Mouse (Mus musculus) CH12.LX (cell line): ENCODE results near the gene Emp1. TPM values are rescaled to one million over a fixed set of nuclear protein-coding genes. Genes with fewer than 3 reads are reported as not detected.
A peak's percentile ranks its signal among the peaks of the same experiment; 100 is the strongest.

Source experiments
- DNase-seq: peaks from one replicate; pipeline ENCODE4 v3.0.0-alpha.2; 2013; ENCODE audit errors: extremely low read depth
- H3K27ac ChIP-seq: 2 replicates; pipeline ENCODE4 v1.5.1; 2012; ENCODE audit warnings: low read depth, mild to moderate bottlenecking, control low read depth, moderate library complexity; ENCODE audit not compliant: insufficient read depth
- H3K27me3 ChIP-seq: replicated peaks from 2 replicates; pipeline ENCODE3; 2012; ENCODE audit warnings: inconsistent platforms
- H3K36me3 ChIP-seq, 2 experiments: replicated peaks in 1 of 2; 2 replicates each; pipeline versions ENCODE3 to v1.6.1; 2012; ENCODE audit warnings: inconsistent platforms in 1 of 2, low read length in 1 of 2, mild to moderate bottlenecking in 1 of 2, mixed read lengths in 1 of 2, moderate library complexity in 1 of 2; ENCODE audit not compliant: control insufficient read depth in 1 of 2, insufficient read depth in 1 of 2
- H3K4me1 ChIP-seq, 2 experiments: 2 replicates each; pipeline ENCODE4 v1.6.1; 2012; ENCODE audit warnings: inconsistent platforms in 1 of 2, moderate library complexity in 1 of 2; ENCODE audit not compliant: insufficient read depth in 2 of 2, control insufficient read depth in 1 of 2
- H3K4me2 ChIP-seq: 2 replicates; pipeline ENCODE4 v1.6.1; 2012; ENCODE audit warnings: low read depth, mild to moderate bottlenecking, control low read depth; ENCODE audit not compliant: poor library complexity, insufficient read depth, severe bottlenecking
- H3K4me3 ChIP-seq, 3 experiments: fragments of 150-350 bp in 1 of 3; sonication (generic) in 1 of 3; replicated peaks in 1 of 3; 2 replicates each; pipeline versions ENCODE3 to v1.5.1; 2011 to 2012; ENCODE audit warnings: low read depth in 2 of 3, low read length in 2 of 3, mild to moderate bottlenecking in 2 of 3, moderate library complexity in 2 of 3, control low read depth in 1 of 3, improper control_type of control experiment in 1 of 3, inconsistent platforms in 1 of 3, mixed read lengths in 1 of 3; ENCODE audit not compliant: poor library complexity in 1 of 3
- H3K79me2 ChIP-seq: replicated peaks from 2 replicates; pipeline ENCODE4 v1.6.1; 2012; ENCODE audit warnings: mild to moderate bottlenecking, moderate library complexity; ENCODE audit not compliant: control insufficient read depth, poor library complexity, insufficient read depth, severe bottlenecking; ENCODE audit errors: extremely low read depth
- H3K9ac ChIP-seq: 2 replicates; pipeline ENCODE4 v1.6.1; 2012; ENCODE audit warnings: low read depth, mild to moderate bottlenecking, control low read depth, moderate library complexity; ENCODE audit not compliant: insufficient read depth
- H3K9me3 ChIP-seq: replicated peaks from 2 replicates; pipeline ENCODE3; 2012; ENCODE audit warnings: low read length, inconsistent platforms, mixed read lengths
- CHD1 ChIP-seq: IDR thresholded peaks from 2 replicates; pipeline ENCODE4 v1.6.1; 2012; ENCODE audit warnings: low read depth, low read length, improper control_type of control experiment, inconsistent platforms
- CTCF ChIP-seq, 2 experiments: IDR thresholded peaks in 1 of 2; conservative IDR thresholded peaks in 1 of 2; 2 replicates each; pipeline ENCODE4 v1.5.1; 2011 to 2012; ENCODE audit warnings: low read depth in 2 of 2, low read length in 2 of 2, improper control_type of control experiment in 1 of 2, inconsistent platforms in 1 of 2, mild to moderate bottlenecking in 1 of 2, moderate library complexity in 1 of 2
- E2F4 ChIP-seq: IDR thresholded peaks from 2 replicates; pipeline ENCODE4 v1.6.1; 2011; ENCODE audit warnings: low read depth, low read length, improper control_type of control experiment; ENCODE audit not compliant: insufficient replicate concordance
- EP300 ChIP-seq: IDR thresholded peaks from 2 replicates; pipeline ENCODE4 v1.6.1; 2011; ENCODE audit warnings: low read length, improper control_type of control experiment
- ETS1 ChIP-seq: conservative IDR thresholded peaks from 2 replicates; pipeline ENCODE4 v1.6.1; 2012; ENCODE audit warnings: low read depth, mild to moderate bottlenecking, inconsistent platforms, low read length, improper control_type of control experiment, moderate library complexity
- HCFC1 ChIP-seq: IDR thresholded peaks from 2 replicates; pipeline ENCODE4 v1.6.1; 2012; ENCODE audit warnings: low read depth, mild to moderate bottlenecking, inconsistent platforms, low read length, improper control_type of control experiment
- JUN ChIP-seq: IDR thresholded peaks from 2 replicates; pipeline ENCODE4 v1.6.1; 2011; ENCODE audit warnings: low read depth, mild to moderate bottlenecking, low read length, improper control_type of control experiment, moderate library complexity; ENCODE audit not compliant: insufficient read depth
- KAT2A ChIP-seq: IDR thresholded peaks from 2 replicates; pipeline ENCODE4 v1.6.1; 2012; ENCODE audit warnings: low read length, improper control_type of control experiment, inconsistent platforms; ENCODE audit not compliant: insufficient replicate concordance
- MAZ ChIP-seq: IDR thresholded peaks from 2 replicates; pipeline ENCODE4 v1.6.1; 2012; ENCODE audit warnings: low read depth, mild to moderate bottlenecking, inconsistent platforms, low read length, improper control_type of control experiment, moderate library complexity
- NELFE ChIP-seq: IDR thresholded peaks from 2 replicates; pipeline ENCODE4 v1.6.1; 2011; ENCODE audit warnings: low read depth, low read length, improper control_type of control experiment
- PAX5 ChIP-seq: IDR thresholded peaks from 2 replicates; pipeline ENCODE4 v1.6.1; 2012; ENCODE audit warnings: low read length, inconsistent platforms, mixed read lengths
- RAD21 ChIP-seq: IDR thresholded peaks from 2 replicates; pipeline ENCODE4 v1.6.1; 2011; ENCODE audit warnings: low read depth, mild to moderate bottlenecking, low read length, improper control_type of control experiment, moderate library complexity
- RCOR1 ChIP-seq: conservative IDR thresholded peaks from 2 replicates; pipeline ENCODE4 v1.6.1; 2012; ENCODE audit warnings: low read depth, mild to moderate bottlenecking, inconsistent platforms, low read length, improper control_type of control experiment
- SIN3A ChIP-seq: IDR thresholded peaks from 2 replicates; pipeline ENCODE4 v1.6.1; 2012; ENCODE audit warnings: low read length, improper control_type of control experiment, inconsistent platforms
- SMC3 ChIP-seq: IDR thresholded peaks from 2 replicates; pipeline ENCODE4 v1.6.1; 2011; ENCODE audit warnings: low read depth, low read length, improper control_type of control experiment
- TBP ChIP-seq: conservative IDR thresholded peaks from 2 replicates; pipeline ENCODE4 v1.6.1; 2011; ENCODE audit warnings: low read depth, low read length, improper control_type of control experiment
- ZC3H11A ChIP-seq: IDR thresholded peaks from 2 replicates; pipeline ENCODE4 v1.6.1; 2012; ENCODE audit warnings: low read depth, mild to moderate bottlenecking, inconsistent platforms, low read length, improper control_type of control experiment
- ZNF384 ChIP-seq: IDR thresholded peaks from 2 replicates; pipeline ENCODE4 v1.6.1; 2012; ENCODE audit warnings: low read depth, low read length, improper control_type of control experiment, inconsistent platforms
- dilution Hi-C: fragments of 300-500 bp; cut with MboI; formaldehyde crosslinking; loops from 2 replicates; pipeline ENCODE4 v1.14.3; 2020; ENCODE audit warnings: low sequenced_read_pairs; ENCODE audit not compliant: extremely low pct_unique_long_range_greater_than_20kb, extremely low pct_ligation_motif_present
- in situ Hi-C: fragments of 300-500 bp; cut with MboI; formaldehyde crosslinking; loops from 3 replicates; pipeline ENCODE4 v1.14.3; 2019; ENCODE audit warnings: low sequenced_read_pairs, low pct_ligation_motif_present, low pct_unique_long_range_greater_than_20kb, mixed read lengths
- polyA plus RNA-seq: library from polyadenylated mRNA; unstranded; fragments of >175 nt; gene quantifications from 2 replicates; pipeline ENCODE4 v1.2.1, GENCODE M21; 2012; ENCODE audit warnings: low read depth; ENCODE audit not compliant: insufficient read length
- total RNA-seq, 2 experiments: library from RNA; depleted of rRNA; stranded (reverse); fragments of 300-350 nt in 1 of 2; fragments of >200 nt in 1 of 2; gene quantifications; 2 replicates each; pipeline ENCODE4 v1.2.3; 2012 to 2014

Emp1 gene
- total and polyA plus RNA-seq, 3 experiments = 1.9 to 11.3 (median 7.0) TPM

- no peaks in the 10 kb centered on the region for H3K27me3 ChIP-seq
- peaks cover 0 to 20% of the 10 kb centered on the region in 2 experiments; a peak in 2 of 4 replicates for H3K4me1 ChIP-seq
- no peaks in the 10 kb centered on the region for H3K36me3 ChIP-seq
- no peak overlapping the region for H3K4me2 ChIP-seq
- dilution Hi-C loops = no loop called here
- H3K9ac ChIP-seq = no peak overlapping the region
- H3K27ac ChIP-seq = no peak overlapping the region
- in situ Hi-C loops = no loop called here
- no peak for DNase-seq
- no peaks in the 10 kb centered on the region for H3K79me2 ChIP-seq
- no peak overlapping the region for H3K4me3 ChIP-seq
- TF ChIP-seq TBP (no peak), JUN (no peak), RAD21 (no peak), KAT2A (no peak), CHD1 (no peak), RCOR1 (no peak), NELFE (no peak)
- TF ChIP-seq, all 38 proteins: peak for 0
- H3K9me3 ChIP-seq = no peaks in the 10 kb centered on the region
Measured at GRCm38 (mm10) chr6:135332737-135333281, 29.5 kb upstream of the Emp1 start.

- dilution Hi-C loops = no loop called here
- no peak overlapping the region for H3K9ac ChIP-seq
- no peak overlapping the region for H3K27ac ChIP-seq
- no peaks in the 10 kb centered on the region for H3K27me3 ChIP-seq
- H3K36me3 ChIP-seq = no peaks in the 10 kb centered on the region
- H3K9me3 ChIP-seq = no peaks in the 10 kb centered on the region
- no peak overlapping the region for H3K4me2 ChIP-seq
- peak; percentile 2 for DNase-seq
- peaks cover 0 to 20% of the 10 kb centered on the region in 2 experiments; a peak in 2 of 4 replicates for H3K4me1 ChIP-seq
- in situ Hi-C loops = no loop called here
- H3K4me3 ChIP-seq = no peak overlapping the region
- TF ChIP-seq KAT2A = no peak
- no peaks in the 10 kb centered on the region for H3K79me2 ChIP-seq
Measured at GRCm38 (mm10) chr6:135333994-135334651, 28.2 kb upstream of the Emp1 start.

DNA sequence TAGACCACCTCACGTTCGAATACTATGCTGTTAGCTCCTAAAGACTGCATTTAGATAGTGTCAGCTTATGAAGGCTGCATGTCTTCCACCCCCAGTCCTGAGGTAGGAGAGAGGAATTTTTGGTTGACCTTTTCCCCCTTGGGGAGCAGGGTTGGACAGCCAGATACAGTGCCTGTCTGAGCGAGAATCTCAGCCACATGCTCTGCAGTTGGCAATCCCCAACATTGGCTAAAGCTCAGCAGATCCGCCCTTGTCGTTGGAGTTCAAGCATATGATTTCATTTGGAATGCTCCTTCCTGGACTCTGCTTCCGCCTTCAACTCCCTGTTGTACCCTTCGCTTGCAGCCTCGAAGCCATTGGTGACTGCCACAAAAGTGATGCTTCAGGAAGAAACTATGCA, 26.0 kb upstream of the Emp1 start:
- no peaks in the 10 kb centered on the region for H3K9me3 ChIP-seq

More for the DNA sequence above, 26.0 kb upstream of the Emp1 start:
- H3K9ac ChIP-seq = no peak overlapping the region
- H3K4me2 ChIP-seq = no peak overlapping the region
- H3K4me3 ChIP-seq = no peak overlapping the region
- DNase-seq = no peak
- H3K27me3 ChIP-seq = no peaks in the 10 kb centered on the region
- in situ Hi-C loops = no loop called here
- dilution Hi-C loops = no loop called here
- peaks cover 0 to 20% of the 10 kb centered on the region in 2 experiments; a peak in 2 of 4 replicates for H3K4me1 ChIP-seq
- TF ChIP-seq E2F4 (no peak), PAX5 (no peak), ETS1 (no peak), CHD1 (no peak), MAZ (no peak), HCFC1 (no peak), SMC3 (no peak), EP300 (no peak), SIN3A (no peak), NELFE (no peak), ZC3H11A (no peak), CTCF (conservative IDR thresholded peaks at IDR 0.05 in 1 of 2, IDR thresholded peaks at IDR 0.05 in 1 of 2; ENCODE audit: low read depth in 2 of 2, low read length in 2 of 2) (no peak), ZNF384 (no peak)
- no peak overlapping the region for H3K27ac ChIP-seq
- no peaks in the 10 kb centered on the region for H3K79me2 ChIP-seq
- no peaks in the 10 kb centered on the region for H3K36me3 ChIP-seq
